Mouse (Mus musculus): ENCODE data around the gene Arntl2. TPM values are rescaled to one million over a fixed set of nuclear protein-coding genes. Genes with fewer than 3 reads are reported as not detected.

Gene Arntl2
- total and polyA plus RNA-seq, 3 experiments = 16.8 to 20.6 TPM; not detected in 1

GRCm38 (mm10) chr6:146865701-146866100 lies 69.8 kb downstream of the Arntl2 start (continued):
- no peak for TF ChIP-seq UBTF (IDR thresholded peaks at IDR 0.05; ENCODE audit: borderline replicate concordance, insufficient read depth, low read depth, low read length)
- TF ChIP-seq POLR2AphosphoS2 (IDR thresholded peaks at IDR 0.05; ENCODE audit: low read length) = no peak
- TF ChIP-seq KAT2A (conservative IDR thresholded peaks at IDR 0.05; ENCODE audit: low read depth, low read length) = no peak
- TF ChIP-seq EP300 (IDR thresholded peaks at IDR 0.05; ENCODE audit: low read depth in 1 of 2, low read length in 2 of 2) = no peak

- no peaks in the 10 kb centered on the region for H3K9me3 ChIP-seq (replicated peaks; ENCODE audit: insufficient read depth, low read length)
- no peak overlapping the region for H3K4me3 ChIP-seq (ENCODE audit: control insufficient read depth in 1 of 2, insufficient read depth in 1 of 2, low read depth in 2 of 2, low read length in 2 of 2)
- peaks cover 11 to 31% of the 10 kb centered on the region in 2 experiments for H3K4me1 ChIP-seq (ENCODE audit: control insufficient read depth in 1 of 2, insufficient read depth in 2 of 2, low read length in 2 of 2)
- DNase-seq (ENCODE audit: low read depth, low spot score) = peak; percentile 65
- peak; percentile 57; the same call in 1 of the 2 replicates for TF ChIP-seq MYB (IDR thresholded peaks at IDR 0.05; ENCODE audit: low read depth, low read length)
- TF ChIP-seq TAL1 (IDR thresholded peaks at IDR 0.05; ENCODE audit: low read length) = no peak
- peak; percentile 65 to 83; a peak in 3 of 4 replicates for TF ChIP-seq EP300 (IDR thresholded peaks at IDR 0.05; ENCODE audit: low read depth in 1 of 2, low read length in 2 of 2)
- 0 out of 2 replicates have a peak, but pooled peaks have one; percentile 32 for TF ChIP-seq MYC (IDR thresholded peaks at IDR 0.05; ENCODE audit: low read depth, low read length)
- TF ChIP-seq MAZ (IDR thresholded peaks at IDR 0.05; ENCODE audit: low read depth, low read length) = no peak
- 0 out of 2 replicates have a peak, but pooled peaks have one; percentile 21 for TF ChIP-seq ETS1 (IDR thresholded peaks at IDR 0.05; ENCODE audit: low read depth, low read length)
- TF ChIP-seq RAD21 (IDR thresholded peaks at IDR 0.05; ENCODE audit: low read depth, low read length) = no peak
- TF ChIP-seq BHLHE40 (IDR thresholded peaks at IDR 0.05; ENCODE audit: borderline replicate concordance, low read depth, low read length) = no peak
- no peak; the same call in 1 of the 2 replicates for TF ChIP-seq SIN3A (IDR thresholded peaks at IDR 0.05; ENCODE audit: low read length)
- no peak for TF ChIP-seq ZKSCAN1 (IDR thresholded peaks at IDR 0.05; ENCODE audit: low read depth, low read length)
- TF ChIP-seq TCF12 (IDR thresholded peaks at IDR 0.05; ENCODE audit: low read depth, low read length) = no peak
- TF ChIP-seq NELFE (IDR thresholded peaks at IDR 0.05; ENCODE audit: low read depth, low read length) = 0 out of 2 replicates have a peak, but pooled peaks have one; percentile 22
- TF ChIP-seq ZNF384 (IDR thresholded peaks at IDR 0.05; ENCODE audit: low read depth, low read length) = no peak
- no peak for TF ChIP-seq ELF1 (IDR thresholded peaks at IDR 0.05; ENCODE audit: low read depth, low read length)
- TF ChIP-seq CHD1 (IDR thresholded peaks at IDR 0.05; ENCODE audit: low read depth, low read length) = no peak
- TF ChIP-seq HCFC1 (IDR thresholded peaks at IDR 0.05; ENCODE audit: low read depth, low read length) = no peak
- TF ChIP-seq E2F4 (IDR thresholded peaks at IDR 0.05; ENCODE audit: borderline replicate concordance, low read depth, low read length) = no peak
- no peak for TF ChIP-seq JUND (IDR thresholded peaks at IDR 0.05; ENCODE audit: low read depth, low read length)
- no peak for TF ChIP-seq KAT2A (conservative IDR thresholded peaks at IDR 0.05; ENCODE audit: low read depth, low read length)
- peak; percentile 47; the same call in 1 of the 2 replicates for TF ChIP-seq CHD2 (IDR thresholded peaks at IDR 0.05; ENCODE audit: low read length)
- TF ChIP-seq NRF1 (IDR thresholded peaks at IDR 0.05; ENCODE audit: insufficient read depth, low read depth, low read length, poor library complexity, severe bottlenecking) = no peak
- TF ChIP-seq GATA1 (IDR thresholded peaks at IDR 0.05; ENCODE audit: low read depth, low read length) = no peak
- TF ChIP-seq POLR2A (IDR thresholded peaks at IDR 0.05; ENCODE audit: control insufficient read depth in 1 of 2, insufficient read depth in 1 of 2, low read depth in 1 of 2, low read length in 2 of 2, poor library complexity in 1 of 2) = no peak
- 0 out of 2 replicates have a peak overlapping the region, but pooled peaks have one; percentile 9 for H3K9ac ChIP-seq (ENCODE audit: control insufficient read depth, low read depth, low read length, poor library complexity, severe bottlenecking)
- H3K27ac ChIP-seq (ENCODE audit: control insufficient read depth, low read depth, low read length) = peak overlapping the region; percentile 58; the same call in 1 of the 2 replicates
- H3K36me3 ChIP-seq (ENCODE audit: control insufficient read depth in 1 of 2, insufficient read depth in 2 of 2, low read length in 2 of 2) = peaks cover 0 to 18% of the 10 kb centered on the region in 2 experiments; a peak in 2 of 4 replicates
- H3K79me2 ChIP-seq (ENCODE audit: control insufficient read depth, insufficient read depth, low read length, poor library complexity) = no peaks in the 10 kb centered on the region
- H3K27me3 ChIP-seq (ENCODE audit: control insufficient read depth in 1 of 2, insufficient read depth in 2 of 2, low read length in 2 of 2) = no peaks in the 10 kb centered on the region
Observed at GRCm38 (mm10) chr6:146871975-146872374, 76.1 kb downstream of the Arntl2 start.
